Mouse (Mus musculus): ENCODE measurements at regions not wholly inside any gene's neighbourhood (a gene's known extent, or its start where the extent isn't known, plus 50 kb on each side); places are given as distances from the start of the nearest gene placed in this dataset.
"Not testable (repeated sequence)": the region's sequence is repeated elsewhere in the genome, so short reads cannot be mapped to it uniquely, and the experiment has no call there.

DNA sequence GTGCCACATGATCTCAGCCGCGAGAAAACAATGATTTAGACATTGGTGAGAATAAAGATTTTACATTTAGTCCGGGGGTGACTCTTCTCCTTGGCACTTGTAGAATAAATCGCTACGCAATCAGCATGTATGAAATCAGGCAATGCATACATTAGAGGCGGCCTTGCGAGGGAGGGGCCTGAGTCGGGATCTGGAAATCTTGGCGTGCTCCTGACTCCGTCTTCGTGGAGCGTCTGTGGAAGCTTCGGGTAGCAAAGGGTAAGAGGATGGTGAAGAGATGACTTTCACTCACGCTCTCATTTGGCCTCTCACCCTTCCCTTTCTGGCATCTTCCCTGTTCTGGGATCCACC lies 167.1 kb downstream of the Nkx6-1 start:
- no peak for DNase-seq (ENCODE audit: low spot score)

DNA sequence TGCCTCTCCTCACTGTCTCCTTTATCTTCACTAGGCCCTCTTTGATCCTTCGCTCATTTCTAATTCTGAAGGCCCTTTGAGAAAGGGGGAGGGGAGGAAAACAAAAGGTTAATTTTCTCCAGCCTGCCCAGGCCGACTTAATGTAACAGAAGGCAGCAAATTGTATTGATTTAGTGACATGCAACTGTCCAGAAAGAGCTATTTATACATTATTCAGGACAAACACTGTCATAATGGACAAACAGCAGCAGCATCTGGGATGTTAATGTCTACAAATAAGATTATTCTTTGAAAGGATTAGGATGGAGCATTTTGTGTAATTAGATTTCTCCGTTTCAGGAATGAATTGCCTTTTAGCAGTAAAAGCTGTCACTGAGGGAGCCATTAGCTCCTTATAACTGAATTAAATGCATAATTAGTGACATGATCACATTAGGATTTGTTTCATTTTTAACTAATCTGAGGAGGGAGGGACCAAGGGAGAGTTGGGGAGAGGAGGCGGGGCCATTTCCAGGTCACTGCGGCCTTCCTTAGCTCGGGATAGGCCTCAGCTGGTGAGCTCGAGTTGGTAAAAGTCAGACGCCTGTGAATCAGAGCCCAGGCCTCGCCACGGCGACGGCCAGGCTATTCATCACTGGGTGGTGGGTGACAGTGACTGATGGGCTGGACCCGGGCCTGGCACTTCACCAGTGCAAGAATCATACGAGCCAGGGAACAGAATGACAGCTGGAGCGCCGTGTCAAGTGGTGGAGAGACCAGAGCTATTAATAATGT lies 167.7 kb downstream of the Nkx6-1 start:
- DNase-seq (ENCODE audit: low spot score) = no peak

DNA sequence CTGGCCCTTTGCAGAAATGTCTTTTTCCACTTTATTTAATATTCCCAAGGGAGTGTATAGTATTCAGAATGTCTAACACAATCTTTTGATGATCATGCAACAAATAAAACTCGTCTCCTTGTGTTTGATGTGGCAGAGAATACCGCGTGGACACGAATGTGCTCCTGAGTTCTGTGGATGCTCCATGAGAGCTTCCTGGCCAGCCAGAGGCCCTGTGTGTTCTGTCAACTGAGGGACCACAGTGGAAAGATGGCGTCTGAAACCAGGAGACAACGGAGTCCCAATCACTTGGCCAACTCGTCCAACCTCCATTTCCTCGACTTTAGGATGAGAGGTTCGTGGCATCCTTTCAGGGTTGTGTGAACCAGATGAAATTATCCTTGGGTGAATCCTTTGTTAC lies 168.6 kb downstream of the Nkx6-1 start:
- no peak for DNase-seq (ENCODE audit: low spot score)

DNA sequence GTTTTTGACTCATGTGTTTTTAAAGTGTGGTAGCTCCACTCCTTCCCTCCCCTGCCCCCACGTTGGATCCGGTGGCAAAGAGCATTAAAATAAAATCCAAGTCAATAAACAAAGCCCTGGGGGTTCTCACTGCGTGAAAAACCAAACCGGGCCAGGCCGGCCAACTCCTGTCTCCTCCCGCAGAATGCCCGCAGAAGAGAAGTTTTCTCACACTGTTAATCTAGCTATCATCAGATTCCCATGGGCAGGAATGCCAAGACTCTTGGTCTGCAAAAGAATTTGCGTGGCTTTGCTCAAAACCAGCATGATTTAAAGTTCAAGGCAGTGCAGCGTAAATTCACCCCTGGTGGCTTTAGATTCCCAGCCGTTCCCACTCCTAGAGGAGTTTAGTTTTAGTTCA lies 219.0 kb downstream of the Nkx6-1 start:
- no peak for DNase-seq (ENCODE audit: low spot score)

DNA sequence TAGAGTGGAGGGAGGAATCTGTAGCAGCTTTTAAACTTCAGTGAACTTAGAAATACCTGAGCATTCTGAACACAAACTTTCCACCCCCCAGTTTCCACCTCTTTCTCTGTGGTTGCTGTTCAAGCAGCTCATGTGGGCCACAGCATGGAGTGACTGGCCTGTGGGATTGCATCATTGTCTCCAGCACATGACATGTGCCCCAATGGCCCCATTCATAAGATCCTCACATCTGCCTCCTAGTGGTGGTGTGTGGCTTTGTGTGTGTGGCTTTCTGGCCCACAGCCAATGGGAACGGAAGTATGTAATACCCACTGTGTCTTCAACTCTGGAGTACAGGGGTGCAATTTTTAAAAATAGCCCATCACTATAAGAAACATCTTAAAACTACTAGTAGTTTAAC lies 223.0 kb downstream of the Nkx6-1 start:
- no peak for DNase-seq (ENCODE audit: low spot score)

DNA sequence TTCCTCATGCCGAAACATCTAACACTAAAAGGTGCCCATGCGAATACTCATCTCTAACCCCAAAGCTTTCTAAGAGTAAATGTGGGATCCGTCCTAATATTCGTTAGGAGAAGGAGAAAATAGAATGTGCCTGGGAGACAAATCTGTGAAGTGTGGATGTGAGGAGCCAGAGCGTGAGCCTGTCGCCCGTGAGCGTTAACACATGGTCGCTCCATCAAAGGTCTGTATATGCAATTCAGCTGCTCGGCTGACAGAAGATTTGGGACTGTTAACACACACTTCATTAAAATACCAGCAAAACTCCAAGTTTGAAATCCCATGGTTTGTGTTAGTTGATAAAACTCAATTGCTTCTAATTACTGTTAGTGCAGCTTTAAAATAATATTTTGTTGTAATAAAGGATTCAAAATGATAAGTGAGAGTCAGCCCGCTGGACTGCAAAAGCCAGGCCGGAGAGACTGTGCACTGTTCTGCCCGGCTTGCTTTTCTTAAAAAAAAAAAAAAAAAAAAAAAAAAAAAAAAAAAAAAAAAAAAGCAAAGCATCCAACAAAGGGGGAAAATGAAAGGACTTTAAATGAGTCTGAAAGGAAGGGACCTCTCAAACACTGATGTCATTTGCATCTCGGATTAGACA lies 227.0 kb downstream of the Nkx6-1 start:
- no peak for DNase-seq (ENCODE audit: low spot score)

DNA sequence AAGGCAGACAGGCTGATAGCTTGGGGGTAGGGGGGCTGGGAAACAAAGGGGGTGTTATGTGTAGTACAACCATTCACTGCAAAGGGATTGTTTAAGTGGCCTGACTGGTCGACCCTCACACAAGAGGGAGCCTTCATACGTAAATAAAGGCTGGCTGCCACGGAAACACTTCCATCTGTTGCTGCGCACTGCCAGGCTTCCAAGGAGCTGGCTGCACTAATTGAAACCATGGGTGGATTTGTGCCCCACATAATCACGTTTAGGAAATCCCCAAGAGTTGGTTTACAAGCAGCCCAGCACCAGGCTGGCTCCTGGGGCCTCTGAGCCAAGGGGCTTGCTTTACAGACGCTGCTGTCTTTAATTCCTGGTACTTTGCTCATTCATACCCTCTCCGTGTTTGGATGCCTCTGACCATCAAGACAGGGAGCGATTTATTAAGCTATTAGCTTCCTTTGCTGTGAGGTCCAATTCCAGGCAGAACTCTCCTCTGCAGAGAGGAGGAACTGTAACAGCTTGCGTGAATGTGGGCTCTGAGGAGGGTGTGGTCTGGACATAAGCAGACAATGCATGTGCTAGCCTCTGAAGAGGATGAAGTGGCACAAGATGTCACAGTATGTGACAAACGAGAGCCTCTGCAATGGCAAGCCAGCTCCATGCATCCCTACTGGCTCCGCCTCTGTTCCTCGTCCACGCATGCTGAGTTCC lies 238.6 kb downstream of the Nkx6-1 start:
- DNase-seq (ENCODE audit: low spot score) = no peak

DNA sequence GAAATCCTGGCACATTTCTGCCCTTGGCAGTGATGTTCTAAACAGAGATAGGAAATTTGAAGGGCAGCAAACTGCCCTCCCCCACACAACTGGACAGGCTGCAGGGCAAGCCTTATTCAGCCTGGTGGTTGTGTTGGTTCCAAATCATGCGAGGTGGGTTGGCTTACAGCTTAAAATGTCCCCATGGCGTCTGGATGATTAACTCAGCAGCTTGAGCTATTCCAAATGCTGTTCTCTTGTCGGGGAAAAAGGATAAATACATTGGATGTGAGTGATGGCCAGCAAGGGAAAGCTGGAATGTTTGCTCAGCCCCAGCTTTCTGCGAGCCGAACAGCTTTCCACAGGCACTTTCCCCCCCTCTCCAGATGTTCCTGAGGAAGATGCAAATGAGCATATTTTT lies 280.5 kb downstream of the Nkx6-1 start:
- DNase-seq (ENCODE audit: low spot score) = no peak

DNA sequence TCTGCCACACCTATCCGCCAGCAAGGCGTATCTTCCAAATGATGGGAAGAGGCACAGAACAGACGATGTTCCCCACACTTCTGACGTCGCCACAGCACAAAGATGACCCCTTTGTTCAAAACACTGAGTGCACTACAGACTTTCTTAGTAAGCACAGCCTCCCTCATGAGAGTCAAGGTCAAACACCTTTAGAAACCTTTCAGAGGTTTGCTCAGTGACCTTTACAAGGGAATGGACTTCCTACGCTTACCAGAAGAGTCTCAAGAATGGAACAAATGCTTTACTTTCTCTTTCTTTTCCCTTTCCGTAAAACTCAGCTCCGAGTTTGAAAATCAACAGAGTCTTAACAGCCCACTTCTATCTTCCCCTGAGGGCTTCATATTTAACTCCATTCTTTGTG lies 283.4 kb downstream of the Nkx6-1 start:
- no peak for DNase-seq (ENCODE audit: low spot score)

DNA sequence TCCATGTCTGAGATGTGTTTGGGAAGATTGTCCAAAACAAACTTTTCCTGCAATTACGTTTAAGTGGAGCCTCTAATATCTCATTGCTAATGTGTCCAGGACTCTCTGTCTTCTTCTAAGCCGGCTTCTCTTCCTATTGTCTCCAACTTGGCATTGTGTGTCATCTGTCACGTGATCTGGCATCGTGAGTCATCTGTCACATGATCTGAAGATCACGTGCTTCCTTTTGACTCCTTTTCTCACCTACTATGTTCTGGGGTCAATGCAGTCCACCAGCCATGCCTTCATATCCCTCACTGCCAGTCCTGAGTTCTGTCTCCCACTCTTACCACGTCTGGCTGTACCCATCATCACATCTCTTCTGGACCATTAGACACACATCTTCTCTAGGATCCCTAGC lies 288.1 kb downstream of the Nkx6-1 start:
- no peak for DNase-seq (ENCODE audit: low spot score)

DNA sequence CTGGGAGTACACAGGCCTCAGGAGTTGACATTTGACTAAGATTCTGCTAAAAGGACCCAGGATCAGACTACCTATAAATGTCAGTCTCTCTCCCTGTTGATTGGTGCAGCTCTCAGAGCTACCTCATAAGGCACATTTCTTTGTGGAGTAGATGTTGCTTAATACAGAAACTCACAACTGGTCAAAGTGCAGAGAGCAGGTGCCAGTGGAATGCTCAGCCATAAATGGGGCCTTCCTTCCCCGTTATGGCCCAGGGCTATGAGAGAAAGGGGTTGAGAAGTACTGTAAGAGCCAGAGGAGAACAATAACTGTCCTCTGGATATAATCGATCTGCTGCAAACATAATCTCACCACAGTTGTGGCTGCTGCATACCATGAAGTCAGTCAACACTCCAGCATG lies 290.7 kb downstream of the Nkx6-1 start:
- DNase-seq (ENCODE audit: low spot score) = no peak

DNA sequence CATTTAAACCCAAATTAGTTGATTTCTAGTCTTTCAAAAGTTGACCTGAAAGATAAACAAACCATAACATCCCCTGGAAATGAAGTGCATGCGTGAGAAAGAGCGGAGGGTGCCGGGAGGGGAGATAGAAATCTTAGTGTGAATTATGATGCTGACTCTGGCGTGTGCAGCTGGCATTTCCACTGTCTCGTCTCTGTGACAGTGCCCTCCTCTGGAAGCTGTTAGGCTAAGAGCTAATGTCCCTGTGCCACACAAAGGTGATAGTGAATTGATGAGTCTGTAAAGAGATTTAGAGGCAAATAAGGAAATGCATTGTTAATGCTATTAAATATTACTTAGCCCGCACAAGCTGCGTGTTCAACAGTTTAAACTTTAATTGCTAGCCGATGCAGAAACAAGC lies 292.6 kb downstream of the Nkx6-1 start:
- DNase-seq (ENCODE audit: low spot score) = no peak

DNA sequence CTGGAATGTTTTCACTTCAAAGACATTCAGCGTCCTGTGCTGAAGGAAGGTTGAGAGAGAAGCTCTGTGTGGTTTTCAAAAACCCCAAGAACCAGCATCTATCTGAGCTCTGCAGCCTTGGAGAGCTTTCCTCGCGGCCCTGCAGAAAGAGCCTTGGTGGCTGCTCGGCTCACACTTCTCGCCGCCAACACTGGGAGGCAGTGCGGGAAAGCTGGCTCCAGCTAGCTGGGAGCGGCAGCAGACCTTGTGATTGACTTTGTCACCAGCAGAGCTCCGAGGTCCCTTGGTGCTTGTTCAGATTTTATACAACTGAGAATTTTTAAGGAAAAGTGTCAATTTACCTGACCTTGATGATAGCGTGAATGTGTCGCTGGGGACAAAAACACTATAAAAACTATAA lies 299.4 kb downstream of the Nkx6-1 start:
- peak; percentile 33 for DNase-seq (ENCODE audit: low spot score)

DNA sequence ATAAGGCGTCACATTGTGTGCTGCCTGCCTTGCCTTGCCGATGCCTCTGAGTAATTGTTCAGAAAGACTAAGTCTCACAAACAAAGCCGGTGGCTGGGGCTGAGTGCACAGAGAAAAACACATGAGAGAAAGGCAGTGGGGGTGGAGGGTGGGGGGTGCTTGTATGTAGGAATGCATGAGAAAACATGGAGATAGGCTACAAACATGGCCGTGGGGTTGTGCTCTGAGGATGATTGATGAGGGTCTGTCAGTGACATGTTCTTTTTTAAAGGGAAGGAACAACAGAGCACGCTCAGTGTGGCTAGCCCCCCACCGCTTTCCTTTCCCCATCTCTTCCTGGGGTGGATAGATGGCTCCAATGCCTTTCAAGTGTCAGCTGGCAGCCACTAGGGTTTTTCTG lies 304.8 kb downstream of the Nkx6-1 start:
- DNase-seq (ENCODE audit: low spot score) = no peak

DNA sequence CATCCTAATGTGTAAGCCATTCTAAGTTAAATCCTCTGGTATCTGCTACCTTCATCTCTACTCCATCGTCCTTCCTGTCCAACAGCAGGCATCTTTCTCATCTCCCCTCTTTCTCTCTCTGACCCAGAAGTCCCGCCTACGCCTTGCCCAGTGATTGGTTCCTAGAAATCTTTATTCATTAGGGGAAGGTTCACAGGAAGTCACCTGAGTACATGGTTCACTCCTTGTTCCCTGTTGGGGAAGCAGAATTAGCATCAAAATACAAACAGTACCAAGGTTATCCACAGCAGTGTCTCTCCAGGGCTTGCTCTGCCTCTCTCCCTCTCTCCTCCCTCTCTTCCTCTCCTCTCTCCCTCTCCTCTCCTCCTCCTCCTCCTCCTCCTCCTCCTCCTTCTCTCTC lies 319.4 kb downstream of the Nkx6-1 start:
- DNase-seq (ENCODE audit: low spot score) = no peak

DNA sequence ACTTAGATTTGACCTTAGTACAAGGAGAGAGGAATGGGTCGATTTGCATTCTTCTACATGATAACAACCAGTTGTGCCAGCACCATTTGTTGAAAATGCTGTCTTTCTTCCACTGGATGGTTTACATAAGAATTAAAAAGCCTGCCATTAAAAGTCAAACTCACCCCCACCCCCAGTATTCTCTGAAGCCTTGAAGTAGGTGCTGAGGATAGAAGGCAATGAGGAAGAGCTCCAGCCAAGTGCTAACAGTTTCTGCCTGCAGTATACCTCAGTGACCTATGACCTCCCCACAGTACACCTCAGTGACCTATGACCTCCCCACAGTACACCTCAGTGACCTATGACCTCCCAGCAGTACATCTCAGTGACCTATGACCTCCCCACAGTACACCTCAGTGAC lies 328.4 kb downstream of the Nkx6-1 start:
- not testable (repeated sequence) for DNase-seq (ENCODE audit: low spot score)

DNA sequence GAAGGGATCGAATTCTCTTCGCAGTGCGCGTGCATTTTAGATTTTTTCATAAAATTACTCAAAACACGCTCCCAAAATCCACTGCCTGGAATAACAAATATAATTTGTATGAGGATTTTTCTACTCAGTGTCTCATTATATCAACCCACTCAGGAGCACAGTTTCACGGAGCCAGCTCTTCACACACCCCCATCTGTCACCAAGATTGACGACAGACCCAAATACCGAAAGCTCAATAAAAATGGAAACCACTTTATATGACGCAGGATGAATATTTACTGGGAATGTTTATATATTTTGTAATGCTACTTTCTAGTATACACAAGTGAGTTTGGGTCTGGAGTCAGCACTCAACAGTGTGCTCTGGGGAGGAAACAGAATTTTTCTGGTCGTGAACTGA lies 333.0 kb downstream of the Nkx6-1 start:
- DNase-seq (ENCODE audit: low spot score) = peak; percentile 4

DNA sequence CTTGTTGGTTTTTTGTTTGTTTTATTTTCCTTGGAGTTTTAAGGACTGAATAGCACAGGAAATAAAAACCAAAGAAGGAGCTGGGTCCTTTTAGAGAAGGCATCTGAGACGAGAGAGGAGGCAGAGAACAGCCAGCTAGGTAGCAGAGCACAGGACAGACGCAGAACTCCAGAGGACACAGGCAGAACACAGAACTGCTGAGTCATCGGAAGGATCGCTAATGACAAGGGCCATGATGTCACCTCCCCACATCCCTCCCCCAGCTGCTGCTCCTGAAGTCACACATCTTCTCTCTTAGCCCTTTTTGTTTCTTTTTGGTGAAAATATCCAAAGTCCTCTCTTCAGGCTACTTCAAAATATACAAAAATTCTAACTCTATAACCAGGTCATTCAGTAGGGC lies 338.7 kb downstream of the Nkx6-1 start:
- no peak for DNase-seq (ENCODE audit: low spot score)

DNA sequence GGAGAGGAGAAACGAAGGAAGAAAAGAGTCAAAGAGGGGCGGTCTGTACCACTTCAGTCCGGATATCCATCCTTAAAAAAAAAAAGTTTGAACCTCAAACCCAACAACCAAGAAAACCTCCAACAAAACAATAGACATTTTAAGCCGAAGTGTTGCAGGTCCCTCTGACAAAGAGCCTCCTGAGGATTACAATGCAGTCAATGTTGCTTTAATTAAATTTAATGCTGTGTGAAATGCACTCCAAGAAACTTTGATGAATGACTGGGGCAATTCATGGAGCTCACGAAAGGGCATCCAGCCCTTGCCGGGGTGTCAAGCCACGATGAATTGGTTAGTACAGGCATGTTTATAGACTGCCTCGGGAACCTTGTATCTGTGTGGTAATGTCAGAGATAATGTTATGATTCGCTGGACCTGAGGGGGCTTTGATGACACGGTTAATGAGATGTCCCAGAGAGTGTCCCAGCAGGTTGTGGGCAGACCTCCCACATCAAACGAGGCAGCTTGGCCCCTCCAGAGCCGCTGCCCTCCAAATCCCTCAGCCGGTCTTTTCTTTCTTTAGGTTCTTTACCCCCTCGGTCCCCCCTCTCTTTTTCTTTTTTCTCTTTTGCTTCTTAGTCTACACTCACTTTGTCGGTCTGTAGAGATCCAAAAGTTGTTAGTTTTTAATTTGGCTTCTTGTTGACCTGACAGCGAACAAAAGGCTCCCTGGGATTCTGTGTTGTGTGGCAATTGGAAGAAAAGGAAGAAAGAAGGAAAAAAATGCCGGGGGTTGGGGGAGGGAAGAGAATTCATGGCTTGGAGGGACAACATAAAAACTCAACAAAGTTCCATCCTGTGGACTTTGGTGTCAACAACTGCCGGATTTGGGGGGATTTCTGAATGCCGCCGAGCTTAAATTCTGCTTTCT lies 341.5 kb downstream of the Nkx6-1 start:
- no peak for DNase-seq (ENCODE audit: low spot score)

DNA sequence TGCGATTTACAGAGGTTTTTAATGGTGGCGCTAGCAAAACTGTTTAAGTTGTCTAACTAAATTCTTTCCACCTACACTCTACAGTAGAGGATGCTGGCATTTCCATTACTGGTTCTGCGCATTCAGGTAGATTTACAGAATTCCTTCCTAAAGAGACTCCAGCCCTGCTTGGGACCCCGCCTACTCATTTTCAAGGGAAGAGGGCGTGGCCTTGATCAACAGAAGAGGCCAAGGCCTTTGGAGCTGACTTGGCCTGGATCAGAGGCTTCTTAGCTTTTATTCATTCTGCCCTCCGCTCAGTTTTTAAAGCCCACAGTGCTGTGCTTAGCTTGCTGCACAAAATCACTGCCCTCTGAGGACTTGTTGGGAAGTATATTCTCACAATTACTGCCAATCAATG lies 364.8 kb downstream of the Nkx6-1 start:
- no peak for DNase-seq (ENCODE audit: low spot score)

DNA sequence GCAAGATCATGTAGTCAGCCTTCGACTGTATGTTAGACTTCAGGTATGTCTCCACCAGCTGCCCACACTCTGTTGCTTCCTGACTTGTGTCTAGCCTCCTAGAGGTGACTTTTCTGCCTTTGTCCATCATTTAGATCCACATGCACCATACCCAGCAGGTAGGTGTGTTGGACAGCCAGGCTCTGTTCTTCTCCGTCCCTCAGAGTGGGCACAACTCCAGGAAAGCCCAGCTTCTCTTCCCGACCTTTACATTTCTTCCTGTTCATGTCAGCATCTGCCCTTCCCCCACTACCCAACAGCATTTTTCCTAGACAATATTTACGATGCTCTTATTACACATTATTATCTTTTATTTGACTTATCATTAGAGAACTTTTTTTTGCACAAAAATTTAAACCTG lies 366.4 kb downstream of the Nkx6-1 start:
- DNase-seq (ENCODE audit: low spot score) = no peak

DNA sequence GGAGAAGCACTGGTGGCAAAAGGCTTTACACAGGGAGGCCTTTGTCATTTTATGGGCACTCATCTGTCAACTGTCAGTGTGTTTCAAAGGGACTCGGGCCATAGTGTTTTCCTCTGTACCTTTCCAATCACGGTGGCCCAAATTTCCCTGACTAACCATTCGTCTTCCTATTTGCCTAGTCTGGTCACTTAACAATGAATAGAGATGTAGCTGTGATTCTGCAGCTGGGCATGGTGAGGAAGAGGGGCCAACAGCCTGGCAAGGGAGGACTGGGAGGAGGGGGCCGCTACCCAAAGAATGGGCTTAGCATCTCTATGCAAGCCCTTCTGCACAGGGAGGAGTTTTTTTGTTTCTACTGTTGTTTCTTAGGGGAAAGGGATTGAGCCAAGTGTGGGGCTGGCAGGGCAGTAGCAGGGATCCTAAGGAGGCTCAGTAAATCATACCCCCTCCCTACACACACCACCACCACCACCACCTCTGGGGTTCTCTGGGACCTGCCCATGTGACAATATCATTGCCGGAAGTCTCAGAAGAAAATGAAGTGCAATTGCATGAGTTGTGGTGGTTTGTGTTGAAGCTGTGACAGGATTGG lies 367.2 kb downstream of the Nkx6-1 start:
- no peak for DNase-seq (ENCODE audit: low spot score)
